Mouse (Mus musculus): Measurements from ENCODE around the gene Tulp4.
"Not testable (repeated sequence)": the region's sequence is repeated elsewhere in the genome, so short reads cannot be mapped to it uniquely, and the experiment has no call there.

The Tulp4 gene

GRCm38 (mm10) chr17:6186651-6187050 lies 80.4 kb downstream of the Tulp4 start:
- CTCF ChIA-PET, result no interaction called here

DNA sequence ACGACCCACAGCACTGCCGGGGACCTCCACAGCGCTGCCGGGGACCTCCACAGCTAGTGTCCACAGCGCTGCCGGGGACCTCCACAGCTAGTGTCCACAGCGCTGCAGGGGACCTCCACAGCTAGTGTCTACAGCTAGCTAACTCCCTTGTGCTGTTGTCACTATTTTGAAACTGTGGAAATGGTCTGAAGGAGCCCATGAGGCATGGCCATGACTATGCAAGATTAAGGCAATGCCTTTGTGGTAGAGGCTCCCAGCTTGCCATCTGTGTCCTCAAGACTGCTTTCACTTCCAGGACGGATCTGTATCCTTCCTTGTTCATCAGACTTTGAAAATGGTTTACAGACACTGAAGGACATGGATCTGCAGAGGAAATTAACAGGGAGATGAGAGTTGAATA lies 80.9 kb downstream of the Tulp4 start:
- CTCF ChIA-PET, result no interaction called here

GRCm38 (mm10) chr17:6189207-6189606 lies 83.0 kb downstream of the Tulp4 start:
- CTCF ChIA-PET, result no interaction called here

DNA sequence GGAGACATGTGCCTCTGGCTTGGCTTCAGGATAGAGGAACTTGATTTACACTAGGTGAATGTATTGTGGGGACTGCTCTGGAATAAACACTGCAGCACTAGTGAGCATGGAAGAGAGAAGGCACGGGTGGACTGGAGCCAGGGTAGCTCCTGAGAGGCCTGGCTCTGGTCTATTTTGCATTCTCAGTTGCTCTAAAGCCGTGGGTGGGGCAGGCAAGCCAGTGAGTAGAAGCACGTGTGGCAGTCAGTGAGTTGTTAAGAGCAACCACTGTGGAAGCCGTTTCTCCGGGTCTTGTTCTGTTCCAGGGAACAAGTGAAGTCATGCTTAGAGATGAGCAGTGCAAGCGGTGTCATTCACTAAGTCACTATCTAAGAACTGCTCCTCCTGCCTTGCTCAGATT lies 86.0 kb downstream of the Tulp4 start:
- CTCF ChIA-PET, result no interaction called here

GRCm38 (mm10) chr17:6195390-6195789 lies 89.2 kb downstream of the Tulp4 start:
- CTCF ChIA-PET, result no interaction called here

- CTCF ChIA-PET, result no interaction called here
Observed at GRCm38 (mm10) chr17:6197491-6197890, 91.3 kb downstream of the Tulp4 start.

DNA sequence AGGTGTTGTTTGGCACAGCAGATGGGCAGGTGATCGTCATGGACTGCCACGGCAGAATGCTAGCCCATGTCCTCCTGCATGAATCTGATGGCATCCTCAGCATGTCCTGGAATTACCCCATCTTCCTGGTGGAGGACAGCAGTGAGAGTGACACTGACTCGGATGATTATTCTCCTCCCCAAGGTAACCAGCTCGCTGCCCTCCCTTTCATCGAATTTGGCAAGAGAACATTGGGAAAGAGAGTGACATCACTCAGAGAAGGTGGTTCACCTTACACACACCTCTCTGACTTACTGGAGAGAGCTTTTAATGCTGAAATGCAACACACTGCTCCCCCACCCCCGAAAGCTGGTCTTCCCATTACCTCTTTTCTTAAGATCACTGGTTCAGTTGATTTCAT lies 92.4 kb downstream of the Tulp4 start:
- CTCF ChIA-PET, result no interaction called here

DNA sequence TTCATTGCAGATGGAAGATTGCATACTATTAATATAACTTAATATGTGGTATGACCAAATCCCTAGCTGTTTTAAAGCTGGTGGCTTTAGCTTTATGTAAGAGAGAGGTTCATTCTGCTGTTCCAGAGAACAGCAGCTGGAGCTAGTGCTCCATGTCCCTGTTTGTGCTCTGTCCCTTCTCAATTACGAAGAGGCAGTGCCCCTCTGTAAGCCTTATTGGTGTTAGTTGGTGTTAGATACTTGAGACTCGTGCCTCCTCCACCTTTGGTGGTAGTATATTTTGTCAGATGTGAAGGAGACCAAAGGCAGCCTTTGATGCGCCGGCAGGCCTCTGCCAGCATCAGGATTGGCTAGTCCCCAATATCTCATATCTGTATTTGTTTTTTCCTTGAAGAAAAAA lies 92.9 kb downstream of the Tulp4 start:
- CTCF ChIA-PET, result no interaction called here

- CTCF ChIA-PET, result no interaction called here
Observed at GRCm38 (mm10) chr17:6201522-6202250, 95.4 kb downstream of the Tulp4 start.

- CTCF ChIA-PET, result no interaction called here
Observed at GRCm38 (mm10) chr17:6202389-6203110, 96.3 kb downstream of the Tulp4 start.

- CTCF ChIA-PET, result no interaction called here
Observed at GRCm38 (mm10) chr17:6203126-6203525, 96.9 kb downstream of the Tulp4 start.

DNA sequence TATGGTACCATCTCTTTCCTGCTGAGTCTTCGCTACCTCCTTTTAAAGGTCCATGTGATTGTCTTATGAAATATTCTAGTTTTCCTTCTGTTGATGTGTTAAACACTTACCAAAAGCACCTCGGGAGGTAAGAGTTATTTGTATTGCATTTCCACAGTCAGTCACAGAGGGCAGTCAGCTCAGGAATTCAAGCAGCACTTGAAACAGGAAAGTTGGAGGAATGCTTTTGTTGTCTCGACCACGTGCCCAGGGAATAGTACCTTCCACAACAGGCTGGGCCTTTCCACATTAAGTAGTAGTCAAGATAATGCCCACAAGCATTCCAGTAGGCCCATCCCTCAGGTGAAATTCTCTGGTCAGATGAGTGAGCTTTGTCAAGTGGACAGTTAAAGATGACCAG lies 97.6 kb downstream of the Tulp4 start:
- CTCF ChIA-PET, result no interaction called here

GRCm38 (mm10) chr17:6211721-6212120 lies 105.5 kb downstream of the Tulp4 start:
- CTCF ChIA-PET, result no interaction called here

- CTCF ChIA-PET, result no interaction called here
Observed at GRCm38 (mm10) chr17:6215640-6216039, 109.4 kb downstream of the Tulp4 start.

GRCm38 (mm10) chr17:6216514-6216913 lies 110.3 kb downstream of the Tulp4 start:
- CTCF ChIA-PET, result interaction anchor here (0.7 kb wide), 1 partner anchor 509 kb away, joined by 3 read pairs; no protein-coding TSS in a partner anchor

DNA sequence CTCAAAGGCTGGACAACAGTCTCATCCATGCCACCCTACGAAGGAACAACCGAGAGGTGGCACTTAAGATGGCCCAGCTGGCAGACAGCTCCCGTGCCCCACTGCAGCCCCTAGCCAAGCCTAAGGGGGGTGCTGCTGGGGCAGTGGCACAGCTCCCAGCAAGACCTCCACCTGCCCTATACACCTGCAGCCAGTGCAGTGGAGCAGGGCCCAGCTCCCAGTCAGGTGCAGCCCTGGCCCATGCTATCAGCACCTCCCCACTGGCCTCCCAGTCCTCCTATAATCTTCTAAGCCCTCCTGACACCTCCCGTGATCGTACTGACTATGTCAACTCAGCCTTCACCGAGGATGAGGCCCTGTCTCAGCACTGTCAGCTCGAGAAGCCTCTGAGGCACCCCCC lies 126.4 kb downstream of the Tulp4 start:
- CTCF ChIA-PET, result not testable (repeated sequence)

- CTCF ChIA-PET, result not testable (repeated sequence)
Observed at GRCm38 (mm10) chr17:6251298-6251697, 145.1 kb downstream of the Tulp4 start.

GRCm38 (mm10) chr17:6256400-6257069 lies 150.3 kb downstream of the Tulp4 start, which contains the start of gene Tmem181a:
Gene Tmem181a (plus strand): TSS chr17:6256860.
- CTCF ChIA-PET, result not testable (repeated sequence)

DNA sequence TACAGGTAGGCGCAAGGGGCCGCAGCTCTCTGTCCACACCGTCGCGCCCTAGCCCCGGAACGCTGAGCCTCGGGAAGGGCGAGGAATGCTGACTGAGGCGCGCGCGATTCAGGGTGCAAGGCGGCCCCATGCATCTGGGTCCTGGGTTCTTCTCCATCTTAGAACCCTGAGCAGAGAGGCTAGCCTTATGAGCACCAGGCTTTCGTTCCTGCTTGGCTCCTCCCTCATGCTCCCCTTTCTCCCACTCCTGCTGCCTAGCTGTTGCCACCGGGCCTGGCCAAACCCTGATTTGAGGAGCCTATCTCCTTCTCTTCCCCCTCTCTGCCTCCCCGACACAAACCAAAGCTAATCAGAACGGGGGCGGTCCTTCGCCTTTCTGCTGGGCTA lies 150.8 kb downstream of the Tulp4 start:
- CTCF ChIA-PET, result not testable (repeated sequence)

GRCm38 (mm10) chr17:6269876-6270831 lies 163.9 kb downstream of the Tulp4 start:
- CTCF ChIA-PET, result not testable (repeated sequence)

- CTCF ChIA-PET, result not testable (repeated sequence)
Observed at GRCm38 (mm10) chr17:6270840-6271239, 164.6 kb downstream of the Tulp4 start.

- CTCF ChIA-PET, result not testable (repeated sequence)
Observed at GRCm38 (mm10) chr17:6271970-6272369, 165.7 kb downstream of the Tulp4 start.

Data from spleen, embryonic (tissue).